Mouse (Mus musculus) left cerebral cortex, postnatal 14 days (tissue): ENCODE results near the gene Myd88. TPM values are rescaled to one million over a fixed set of nuclear protein-coding genes. Genes with fewer than 3 reads are reported as not detected.
"Not testable (repeated sequence)": the region's sequence is repeated elsewhere in the genome, so short reads cannot be mapped to it uniquely, and the experiment has no call there.

Experiments used
- DNase-seq, 2 experiments: peaks; one replicate each; pipeline ENCODE4 v3.0.0; 2021 to 2022; ENCODE audit warnings: low spot score in 2 of 2, mixed read lengths in 1 of 2
- intact Hi-C: fragments of 180-260 bp; cut with DNase I; formaldehyde crosslinking; loops from one replicate; pipeline ENCODE4 v1.15.1; 2025
- long read RNA-seq, 2 experiments: library from polyadenylated mRNA; stranded (forward); transcript quantifications; one replicate each; pipeline ENCODE4 v2.0.0; 2021
- total RNA-seq, 2 experiments: library from RNA; stranded (reverse); gene quantifications; 2 replicates each; pipeline ENCODE4 v1.2.3; 2021

The Myd88 gene
- total RNA-seq, result 1 to 10 TPM; 5.5 to 5.8 TPM
- long read RNA-seq, experiment 1, transcript Myd88-201 (6 exons, 1,960 nt), result major isoform, 5 of 6 reads
- long read RNA-seq, experiment 1, partial matches to known transcripts, result 0 of 6 reads
- long read RNA-seq, experiment 1, other reads (novel, unspliced or antisense), result 1 of 6 reads
- long read RNA-seq, experiment 2, transcript Myd88-201 (6 exons, 1,960 nt), result major isoform, 7 of 10 reads
- long read RNA-seq, experiment 2, partial matches to known transcripts, result 2 of 10 reads
- long read RNA-seq, experiment 2, other reads (novel, unspliced or antisense), result 1 of 10 reads

GRCm38 (mm10) chr9:119340909-119341816, at the start of gene Myd88:
Gene Myd88, minus strand, starts transcription at chr9:119341411.
- DNase-seq, result peak; percentile 94 to 98
- intact Hi-C loops, result loop anchor here (1.0 kb wide), 1 partner anchor 15 kb away; no protein-coding TSS in a partner anchor

GRCm38 (mm10) chr9:119390214-119390613, 49.0 kb upstream of the Myd88 start:
- intact Hi-C loops, result no loop called here
- DNase-seq, result no peak

- no peak for DNase-seq
- intact Hi-C loops, result no loop called here
Measured at GRCm38 (mm10) chr9:119388956-119389355, 47.7 kb upstream of the Myd88 start.

- peak; percentile 25 to 55 for DNase-seq
- intact Hi-C loops, result no loop called here
Measured at GRCm38 (mm10) chr9:119382603-119383002, 41.4 kb upstream of the Myd88 start.

- no peak for DNase-seq
- intact Hi-C loops, result no loop called here
Measured at GRCm38 (mm10) chr9:119378231-119378630, 37.0 kb upstream of the Myd88 start.

GRCm38 (mm10) chr9:119375556-119375955, 34.3 kb upstream of the Myd88 start:
- intact Hi-C loops, result no loop called here
- no peak for DNase-seq

GRCm38 (mm10) chr9:119375008-119375407, 33.8 kb upstream of the Myd88 start:
- DNase-seq, result no peak
- intact Hi-C loops, result no loop called here

- DNase-seq, result no peak
- intact Hi-C loops, result no loop called here
Measured at GRCm38 (mm10) chr9:119371251-119371650, 30.0 kb upstream of the Myd88 start.

- DNase-seq, intact Hi-C loops: not testable (repeated sequence)
Measured at GRCm38 (mm10) chr9:119370770-119371169, 29.6 kb upstream of the Myd88 start.

GRCm38 (mm10) chr9:119368367-119368766, 27.2 kb upstream of the Myd88 start:
- DNase-seq, result no peak
- intact Hi-C loops, result no loop called here

- intact Hi-C loops, result no loop called here
- peak in 1 of 2 experiments; percentile 28 for DNase-seq
Measured at GRCm38 (mm10) chr9:119365284-119365683, 24.1 kb upstream of the Myd88 start, which contains the start of gene Slc22a14. Gene Slc22a14, minus strand, starts transcription at chr9:119365553.

GRCm38 (mm10) chr9:119363229-119363628, 22.0 kb upstream of the Myd88 start:
- DNase-seq, result no peak
- intact Hi-C loops, result no loop called here

GRCm38 (mm10) chr9:119361416-119361815, 20.2 kb upstream of the Myd88 start:
- intact Hi-C loops, result no loop called here

GRCm38 (mm10) chr9:119358058-119358429, 16.8 kb upstream of the Myd88 start:
- intact Hi-C loops, result loop anchor here (5.0 kb wide), 2 partner anchors 39 to 74 kb away; no protein-coding TSS in a partner anchor
- no peak for DNase-seq

More at GRCm38 (mm10) chr9:119361416-119361815, 20.2 kb upstream of the Myd88 start:
- no peak for DNase-seq

- intact Hi-C loops, result loop anchor here (5.0 kb wide), 2 partner anchors 40 to 75 kb away; no protein-coding TSS in a partner anchor
- DNase-seq, result peak; percentile 84 to 89
Measured at GRCm38 (mm10) chr9:119357331-119358057, 16.3 kb upstream of the Myd88 start, which contains the start of gene Xylb. Gene Xylb, plus strand, starts transcription at chr9:119357381.

- intact Hi-C loops, result loop anchor here (1.0 to 5.0 kb wide), 3 partner anchors 15 to 76 kb away; partner anchors contain the start of gene Myd88
- no peak for DNase-seq
Measured at GRCm38 (mm10) chr9:119355943-119356342, 14.7 kb upstream of the Myd88 start.

- intact Hi-C loops, result no loop called here
- no peak for DNase-seq
Measured at GRCm38 (mm10) chr9:119353926-119354325, 12.7 kb upstream of the Myd88 start.

GRCm38 (mm10) chr9:119352060-119352459, 10.8 kb upstream of the Myd88 start:
- peak; percentile 73 to 82 for DNase-seq
- intact Hi-C loops, result no loop called here

GRCm38 (mm10) chr9:119350947-119351705, 9.9 kb upstream of the Myd88 start:
- no peak for DNase-seq
- intact Hi-C loops, result no loop called here
